Mouse (Mus musculus) intestine, embryonic 14.5 days (tissue): ENCODE results near the gene Ndfip2. TPM values are rescaled to one million over a fixed set of nuclear protein-coding genes. Genes with fewer than 3 reads are reported as not detected.

Source experiments
- polyA plus RNA-seq: library from polyadenylated mRNA; unstranded; fragments of >200 nt; fragmentation: Nextera tagmentation; extraction: Ambion mirVana; gene quantifications from 2 replicates; pipeline ENCODE4 v1.2.1, GENCODE M21; 2014

Gene Ndfip2
- polyA plus RNA-seq, 1 experiment from 2014 or later: 95.3 TPM

Other genes starting within 250 kb of the Ndfip2 start
- gene Rbm26, start 81.2 kb upstream of the Ndfip2 start, polyA plus RNA-seq: 43.2 and 45.3 TPM in 2 replicates